Mouse (Mus musculus): ENCODE measurements around the gene Abhd14a. TPM values are rescaled to one million over a fixed set of nuclear protein-coding genes. Genes with fewer than 3 reads are reported as not detected.

Gene Abhd14a
- polyA plus RNA-seq, 1 experiment from 2014 or later: 41.9 TPM

DNA sequence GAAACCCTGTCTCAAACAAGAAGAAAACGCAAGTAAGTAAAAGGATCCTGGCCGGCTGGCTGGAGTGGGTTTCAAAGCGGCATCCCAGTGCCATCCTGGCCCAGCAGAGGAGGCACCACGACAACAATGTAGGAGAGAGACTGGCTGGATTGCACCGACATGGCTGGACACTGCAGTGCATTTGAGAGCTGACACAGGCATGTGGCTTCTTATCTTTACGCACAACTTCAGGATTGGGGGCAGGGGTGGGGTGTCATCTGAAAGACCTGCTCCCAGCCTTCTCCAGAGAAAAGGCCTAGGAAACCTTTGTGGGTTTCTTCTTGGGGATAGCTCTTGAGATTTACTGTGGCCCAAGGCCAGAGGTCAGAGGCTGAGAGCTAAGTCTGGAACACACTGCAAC lies 35.7 kb downstream of the Abhd14a start:
- H3K9ac ChIP-seq (replicated peaks; ENCODE audit: low read length): no peak overlapping the region
- 66% methylated on average over 6 of the region's 6 CpGs for WGBS
- ATAC-seq (replicated peaks; ENCODE audit: insufficient number of reproducible peaks, low FRiP score, low TSS enrichment, low read depth) (no peak), DNase-seq (ENCODE audit: low spot score) (no peak)
- no peaks in the 10 kb centered on the region for H3K9me3 ChIP-seq (replicated peaks; ENCODE audit: control insufficient read depth, low read length)
- H3K4me1 ChIP-seq (ENCODE audit: control insufficient read depth, insufficient read depth, low read length): no peaks in the 10 kb centered on the region
- no peak overlapping the region for H3K27ac ChIP-seq (replicated peaks; ENCODE audit: low read depth, low read length)
- no peaks in the 10 kb centered on the region for H3K36me3 ChIP-seq (replicated peaks; ENCODE audit: control insufficient read depth, insufficient read depth, low read depth, low read length)
- H3K27me3 ChIP-seq (ENCODE audit: control insufficient read depth, insufficient read depth, low read length): no peaks in the 10 kb centered on the region
- no peak overlapping the region for H3K4me3 ChIP-seq (ENCODE audit: low read depth, low read length)
- no peak overlapping the region for H3K4me2 ChIP-seq (ENCODE audit: low read depth, low read length)

DNA sequence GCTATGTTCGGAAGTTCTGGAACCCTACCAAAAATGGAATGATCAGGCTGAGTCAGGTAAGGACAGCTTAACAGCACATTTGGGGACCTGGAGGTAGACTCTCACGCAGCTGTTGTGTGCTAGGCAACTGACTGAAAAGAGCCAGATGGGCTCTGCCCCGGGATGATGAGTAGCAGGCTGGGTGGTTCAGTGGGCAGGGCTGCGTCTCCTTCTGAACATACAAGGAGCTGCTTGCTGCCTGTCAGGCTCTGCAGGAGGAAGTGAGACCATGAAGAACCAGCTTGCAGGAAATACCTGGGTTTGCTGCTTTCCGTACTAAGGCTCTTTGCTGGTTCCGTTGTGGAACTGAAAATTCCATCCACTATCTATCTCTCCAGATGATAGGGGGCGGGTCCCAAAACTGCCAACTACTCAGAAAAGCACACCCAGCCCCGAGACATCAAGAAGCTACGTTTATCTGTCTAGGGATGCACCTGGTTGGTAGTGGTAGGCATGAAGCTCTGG lies 36.3 kb downstream of the Abhd14a start:
- Histone ChIP-seq H3K9me3 (replicated peaks; ENCODE audit: control insufficient read depth, low read length) (no peaks in the 10 kb centered on the region), H3K4me3 (ENCODE audit: low read depth, low read length) (no peak overlapping the region), H3K4me2 (ENCODE audit: low read depth, low read length) (no peak overlapping the region), H3K27me3 (ENCODE audit: control insufficient read depth, insufficient read depth, low read length) (no peaks in the 10 kb centered on the region), H3K36me3 (replicated peaks; ENCODE audit: control insufficient read depth, insufficient read depth, low read depth, low read length) (no peaks in the 10 kb centered on the region), H3K4me1 (ENCODE audit: control insufficient read depth, insufficient read depth, low read length) (no peaks in the 10 kb centered on the region), H3K9ac (replicated peaks; ENCODE audit: low read length) (no peak overlapping the region), H3K27ac (replicated peaks; ENCODE audit: low read depth, low read length) (no peak overlapping the region)
- ATAC-seq (replicated peaks; ENCODE audit: insufficient number of reproducible peaks, low FRiP score, low TSS enrichment, low read depth): no peak
- no peak for DNase-seq (ENCODE audit: low spot score)
- WGBS: 79% methylated on average over 9 of the region's 9 CpGs

GRCm38 (mm10) chr9:106410086-106410650 lies 37.3 kb downstream of the Abhd14a start:
- H3K9ac ChIP-seq (replicated peaks; ENCODE audit: low read length): no peak overlapping the region
- 57% methylated on average over 2 of the region's 2 CpGs for WGBS
- no peak overlapping the region for H3K4me3 ChIP-seq (ENCODE audit: low read depth, low read length)
- H3K9me3 ChIP-seq (replicated peaks; ENCODE audit: control insufficient read depth, low read length): no peaks in the 10 kb centered on the region
- H3K4me2 ChIP-seq (ENCODE audit: low read depth, low read length): no peak overlapping the region
- no peaks in the 10 kb centered on the region for H3K27me3 ChIP-seq (ENCODE audit: control insufficient read depth, insufficient read depth, low read length)
- H3K4me1 ChIP-seq (ENCODE audit: control insufficient read depth, insufficient read depth, low read length): no peaks in the 10 kb centered on the region
- H3K36me3 ChIP-seq (replicated peaks; ENCODE audit: control insufficient read depth, insufficient read depth, low read depth, low read length): no peaks in the 10 kb centered on the region
- DNase-seq (ENCODE audit: low spot score) (no peak), ATAC-seq (replicated peaks; ENCODE audit: insufficient number of reproducible peaks, low FRiP score, low TSS enrichment, low read depth) (0 out of 2 replicates have a peak, but pooled peaks have one; percentile 24)
- no peak overlapping the region for H3K27ac ChIP-seq (replicated peaks; ENCODE audit: low read depth, low read length)

DNA sequence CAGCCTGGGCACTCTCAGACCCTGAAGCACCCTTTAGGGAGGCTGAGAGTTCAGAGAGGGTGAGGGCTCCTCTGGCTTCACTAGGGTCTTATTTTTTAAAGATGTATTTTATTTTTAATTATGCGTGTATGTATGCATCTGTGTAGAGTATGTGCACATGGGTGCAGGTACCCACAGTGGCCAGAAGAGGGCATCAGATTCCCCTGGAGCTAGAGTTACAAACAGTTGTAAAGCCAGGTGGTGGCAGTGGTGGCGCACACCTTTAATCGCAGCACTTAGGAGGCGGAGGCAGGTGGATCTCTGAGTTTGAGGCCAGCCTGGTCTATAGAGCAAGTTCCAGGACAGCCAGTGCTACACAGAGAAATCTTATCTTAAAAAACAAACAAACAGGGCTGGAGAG lies 38.4 kb downstream of the Abhd14a start:
- Histone ChIP-seq H3K9me3 (replicated peaks; ENCODE audit: control insufficient read depth, low read length) (no peaks in the 10 kb centered on the region), H3K36me3 (replicated peaks; ENCODE audit: control insufficient read depth, insufficient read depth, low read depth, low read length) (no peaks in the 10 kb centered on the region), H3K4me3 (ENCODE audit: low read depth, low read length) (no peak overlapping the region), H3K4me1 (ENCODE audit: control insufficient read depth, insufficient read depth, low read length) (no peaks in the 10 kb centered on the region), H3K27ac (replicated peaks; ENCODE audit: low read depth, low read length) (no peak overlapping the region), H3K9ac (replicated peaks; ENCODE audit: low read length) (no peak overlapping the region), H3K4me2 (ENCODE audit: low read depth, low read length) (no peak overlapping the region), H3K27me3 (ENCODE audit: control insufficient read depth, insufficient read depth, low read length) (no peaks in the 10 kb centered on the region)
- ATAC-seq (replicated peaks; ENCODE audit: insufficient number of reproducible peaks, low FRiP score, low TSS enrichment, low read depth) (no peak), DNase-seq (ENCODE audit: low spot score) (no peak)
- WGBS: 99% methylated on average over 4 of the region's 4 CpGs

DNA sequence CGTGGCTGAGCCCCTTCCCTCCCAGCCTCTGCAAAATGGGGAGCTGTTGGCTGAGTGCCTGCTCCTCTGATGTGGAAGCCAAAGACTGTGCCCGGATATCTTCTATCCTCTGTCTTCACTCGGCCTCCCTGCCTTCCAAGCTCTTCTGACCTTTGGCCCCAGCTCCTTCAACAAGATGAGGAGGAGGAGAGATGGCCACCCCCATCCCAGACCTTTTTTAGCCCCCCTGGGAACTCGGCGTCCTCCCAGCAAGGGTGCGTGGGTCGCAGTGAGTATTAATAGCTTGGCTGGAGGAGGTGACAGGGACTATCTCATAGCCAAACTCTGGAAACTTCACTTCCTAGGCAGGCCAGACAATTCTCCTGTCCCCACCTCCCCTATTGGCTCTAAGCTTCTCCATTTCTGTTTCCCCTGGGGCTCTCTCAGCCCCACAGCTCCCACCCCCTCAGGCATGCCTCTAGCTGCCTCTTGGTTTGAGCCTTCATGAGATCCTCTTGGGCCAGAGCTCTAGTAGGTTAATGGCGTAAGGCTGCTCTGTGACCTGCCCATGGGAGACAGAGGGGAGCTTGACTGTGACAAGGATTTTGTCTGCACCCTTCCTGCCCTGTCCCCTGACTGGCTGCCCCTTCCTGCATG lies 40.9 kb downstream of the Abhd14a start:
- H3K27me3 ChIP-seq (ENCODE audit: control insufficient read depth, insufficient read depth, low read length): no peaks in the 10 kb centered on the region
- no peak overlapping the region for H3K27ac ChIP-seq (replicated peaks; ENCODE audit: low read depth, low read length)
- no peak overlapping the region for H3K9ac ChIP-seq (replicated peaks; ENCODE audit: low read length)
- H3K9me3 ChIP-seq (replicated peaks; ENCODE audit: control insufficient read depth, low read length): no peaks in the 10 kb centered on the region
- DNase-seq (ENCODE audit: low spot score) (no peak), ATAC-seq (replicated peaks; ENCODE audit: insufficient number of reproducible peaks, low FRiP score, low TSS enrichment, low read depth) (no peak)
- no peak overlapping the region for H3K4me3 ChIP-seq (ENCODE audit: low read depth, low read length)
- H3K4me2 ChIP-seq (ENCODE audit: low read depth, low read length): no peak overlapping the region
- no peaks in the 10 kb centered on the region for H3K36me3 ChIP-seq (replicated peaks; ENCODE audit: control insufficient read depth, insufficient read depth, low read depth, low read length)
- 53% methylated on average over 8 of the region's 8 CpGs for WGBS
- H3K4me1 ChIP-seq (ENCODE audit: control insufficient read depth, insufficient read depth, low read length): no peaks in the 10 kb centered on the region

DNA sequence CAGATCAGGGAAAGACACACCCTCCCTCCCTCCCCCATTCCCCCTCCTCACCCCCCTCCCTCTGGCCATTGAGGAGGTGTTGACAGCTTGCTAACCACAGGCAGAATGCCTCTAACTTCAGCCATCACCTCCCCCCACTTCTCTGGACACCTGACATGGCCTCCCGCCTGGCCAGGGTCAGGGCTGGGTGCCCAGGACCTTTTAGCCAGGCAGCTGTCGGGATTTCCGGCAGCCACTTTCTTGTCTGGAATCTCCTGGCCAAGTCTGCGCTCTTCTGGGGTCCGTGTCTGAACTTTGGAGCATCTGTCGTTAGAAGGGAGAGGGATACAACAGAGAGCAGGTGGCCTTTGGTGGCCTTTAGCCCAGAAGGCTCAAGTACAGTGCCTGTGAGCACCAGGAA lies 42.2 kb downstream of the Abhd14a start:
- H3K27ac ChIP-seq (replicated peaks; ENCODE audit: low read depth, low read length): no peak overlapping the region
- 0 out of 2 replicates have a peak overlapping the region, but pooled peaks have one; percentile 2 for H3K4me2 ChIP-seq (ENCODE audit: low read depth, low read length)
- H3K36me3 ChIP-seq (replicated peaks; ENCODE audit: control insufficient read depth, insufficient read depth, low read depth, low read length): no peaks in the 10 kb centered on the region
- no peak overlapping the region for H3K4me3 ChIP-seq (ENCODE audit: low read depth, low read length)
- DNase-seq (ENCODE audit: low spot score) (no peak), ATAC-seq (replicated peaks; ENCODE audit: insufficient number of reproducible peaks, low FRiP score, low TSS enrichment, low read depth) (no peak)
- H3K9me3 ChIP-seq (replicated peaks; ENCODE audit: control insufficient read depth, low read length): no peaks in the 10 kb centered on the region
- no peak overlapping the region for H3K9ac ChIP-seq (replicated peaks; ENCODE audit: low read length)
- WGBS: 30% methylated on average over 6 of the region's 6 CpGs
- H3K4me1 ChIP-seq (ENCODE audit: control insufficient read depth, insufficient read depth, low read length): no peaks in the 10 kb centered on the region
- H3K27me3 ChIP-seq (ENCODE audit: control insufficient read depth, insufficient read depth, low read length): no peaks in the 10 kb centered on the region

GRCm38 (mm10) chr9:106402607-106403375 lies 44.7 kb downstream of the Abhd14a start:
- WGBS: 77% methylated on average over 16 of the region's 16 CpGs
- no peak overlapping the region for H3K9ac ChIP-seq (replicated peaks; ENCODE audit: low read length)
- no peak overlapping the region for H3K27ac ChIP-seq (replicated peaks; ENCODE audit: low read depth, low read length)
- no peak for ATAC-seq (replicated peaks; ENCODE audit: insufficient number of reproducible peaks, low FRiP score, low TSS enrichment, low read depth)
- H3K36me3 ChIP-seq (replicated peaks; ENCODE audit: control insufficient read depth, insufficient read depth, low read depth, low read length): no peaks in the 10 kb centered on the region
- no peak for DNase-seq (ENCODE audit: low spot score)
- no peaks in the 10 kb centered on the region; the same call in 1 of the 2 replicates for H3K4me1 ChIP-seq (ENCODE audit: control insufficient read depth, insufficient read depth, low read length)
- no peaks in the 10 kb centered on the region for H3K27me3 ChIP-seq (ENCODE audit: control insufficient read depth, insufficient read depth, low read length)
- H3K4me2 ChIP-seq (ENCODE audit: low read depth, low read length): no peak overlapping the region
- no peak overlapping the region for H3K4me3 ChIP-seq (ENCODE audit: low read depth, low read length)
- H3K9me3 ChIP-seq (replicated peaks; ENCODE audit: control insufficient read depth, low read length): no peaks in the 10 kb centered on the region

DNA sequence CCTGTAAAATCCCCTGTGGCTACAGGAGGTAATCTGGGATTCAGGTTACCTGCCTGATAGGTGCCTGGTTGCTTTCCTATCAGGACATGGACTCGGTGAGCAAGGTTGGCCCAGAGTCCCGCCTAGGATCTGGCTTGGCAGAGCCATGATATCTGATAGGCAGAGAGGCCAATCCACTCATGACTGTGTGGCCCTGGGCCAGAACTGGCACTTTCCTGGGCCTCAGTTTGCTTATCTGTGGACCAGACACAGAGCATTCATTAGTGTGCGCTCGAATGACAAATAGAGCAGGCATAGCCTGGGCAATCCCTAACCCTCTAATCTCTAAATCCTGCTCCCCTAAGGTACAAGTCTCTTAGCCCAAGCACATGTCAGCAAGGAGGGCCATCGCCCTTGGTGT lies 45.3 kb downstream of the Abhd14a start:
- no peaks in the 10 kb centered on the region for H3K36me3 ChIP-seq (replicated peaks; ENCODE audit: control insufficient read depth, insufficient read depth, low read depth, low read length)
- H3K27me3 ChIP-seq (ENCODE audit: control insufficient read depth, insufficient read depth, low read length): no peaks in the 10 kb centered on the region
- ATAC-seq (replicated peaks; ENCODE audit: insufficient number of reproducible peaks, low FRiP score, low TSS enrichment, low read depth) (no peak), DNase-seq (ENCODE audit: low spot score) (no peak)
- no peaks in the 10 kb centered on the region for H3K9me3 ChIP-seq (replicated peaks; ENCODE audit: control insufficient read depth, low read length)
- no peaks in the 10 kb centered on the region; the same call in 1 of the 2 replicates for H3K4me1 ChIP-seq (ENCODE audit: control insufficient read depth, insufficient read depth, low read length)
- H3K4me3 ChIP-seq (ENCODE audit: low read depth, low read length): no peak overlapping the region
- 82% methylated on average over 5 of the region's 5 CpGs for WGBS
- H3K27ac ChIP-seq (replicated peaks; ENCODE audit: low read depth, low read length): no peak overlapping the region
- H3K9ac ChIP-seq (replicated peaks; ENCODE audit: low read length): no peak overlapping the region
- no peak overlapping the region for H3K4me2 ChIP-seq (ENCODE audit: low read depth, low read length)
